Mouse (Mus musculus) WW6 (cell line): ENCODE measurements around the gene Tmcc3.

Experiments used
- DNase-seq: peaks from one replicate; pipeline ENCODE4 v3.0.0-alpha.2; 2013; ENCODE audit warnings: low read depth, low spot score

Gene Tmcc3

DNA sequence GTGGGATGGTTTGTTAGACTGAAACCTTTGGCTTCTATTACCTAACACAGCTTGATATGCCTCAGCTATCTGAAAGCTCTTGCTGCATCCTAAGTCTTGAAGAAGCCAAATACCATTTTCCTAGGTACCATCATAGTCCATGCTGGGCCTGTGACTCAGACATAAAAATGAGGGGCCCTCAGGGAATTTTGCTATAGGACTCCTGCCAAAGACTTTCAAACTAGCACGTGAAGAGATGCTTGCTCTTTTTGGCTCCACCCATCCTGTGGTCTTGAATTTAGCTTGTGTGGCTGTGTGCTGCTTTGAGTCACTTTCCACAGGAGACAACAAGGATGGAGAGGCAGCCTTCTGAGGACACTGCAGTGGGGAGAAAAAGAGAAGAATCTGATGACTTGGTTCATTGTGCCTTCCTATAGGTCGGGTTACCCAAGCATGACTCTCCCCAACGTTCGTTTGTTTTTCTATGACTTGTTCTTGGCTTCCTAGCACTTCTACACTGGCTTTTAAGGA, 319.1 kb downstream of the Tmcc3 start:
- no peak for DNase-seq

DNA sequence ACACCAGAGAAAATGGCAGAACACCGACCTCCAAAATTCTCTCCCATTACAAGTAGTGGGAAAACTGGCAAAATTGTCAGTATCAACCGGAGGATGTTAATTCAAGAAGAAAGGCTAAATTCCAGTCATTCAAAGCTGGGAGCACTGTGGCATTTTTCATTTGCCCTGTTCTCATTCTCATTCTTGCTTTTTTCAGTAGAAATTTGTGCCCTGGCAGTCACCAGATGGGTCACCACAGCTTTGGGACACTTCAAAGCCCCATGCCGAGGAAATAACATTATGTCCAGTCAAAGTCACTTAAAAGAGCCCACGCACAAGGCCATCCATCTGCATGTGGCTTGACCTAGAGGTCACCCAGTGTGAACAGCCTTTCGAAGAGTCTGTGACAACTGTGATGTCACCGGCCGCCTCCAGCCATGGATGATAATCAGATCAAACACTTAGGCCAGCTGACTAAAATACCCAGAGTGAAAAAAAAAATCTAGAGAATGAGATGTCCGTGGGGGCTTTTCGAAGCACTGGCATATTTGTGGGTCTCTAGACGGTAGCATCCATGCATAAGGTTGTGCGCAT, 319.9 kb downstream of the Tmcc3 start:
- DNase-seq, result no peak

DNA sequence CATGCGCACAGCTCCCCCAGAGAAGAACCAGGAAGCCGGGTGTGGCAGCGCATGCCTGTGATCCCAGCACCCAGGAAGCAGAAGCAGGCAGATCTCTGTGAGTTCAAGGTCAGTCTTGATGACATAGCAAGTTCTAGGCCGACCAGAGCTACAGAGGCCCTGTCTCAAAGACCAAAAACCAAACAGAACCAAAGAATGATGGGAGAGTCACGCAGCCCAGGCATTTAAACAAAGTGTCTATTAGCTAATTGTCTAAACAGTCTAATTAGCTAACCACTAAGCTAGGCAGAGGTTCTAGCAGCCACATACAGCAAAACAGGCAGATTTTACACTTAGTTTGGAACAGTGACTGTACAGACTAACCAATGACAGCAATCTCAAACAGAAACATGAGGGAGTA, 320.5 kb downstream of the Tmcc3 start:
- no peak for DNase-seq

DNA sequence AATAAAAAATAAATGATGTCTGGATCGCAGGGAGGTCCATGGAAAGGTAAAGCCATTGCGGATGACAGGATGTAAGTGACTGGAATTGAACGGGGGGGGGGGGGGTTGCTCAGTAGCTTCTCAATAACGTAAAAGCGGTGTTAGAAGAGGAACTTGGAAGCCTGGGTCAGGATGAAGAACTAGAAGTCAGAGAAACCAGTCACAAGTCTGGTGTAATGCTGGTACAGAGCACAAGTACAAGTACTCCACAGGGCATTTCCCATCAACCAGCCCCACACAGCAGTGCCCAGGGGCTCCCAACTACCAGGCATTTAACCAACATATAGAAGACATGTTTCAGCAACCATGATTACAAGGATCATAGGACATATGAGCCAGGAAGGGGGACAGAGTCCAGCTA, 326.9 kb downstream of the Tmcc3 start:
- no peak for DNase-seq

DNA sequence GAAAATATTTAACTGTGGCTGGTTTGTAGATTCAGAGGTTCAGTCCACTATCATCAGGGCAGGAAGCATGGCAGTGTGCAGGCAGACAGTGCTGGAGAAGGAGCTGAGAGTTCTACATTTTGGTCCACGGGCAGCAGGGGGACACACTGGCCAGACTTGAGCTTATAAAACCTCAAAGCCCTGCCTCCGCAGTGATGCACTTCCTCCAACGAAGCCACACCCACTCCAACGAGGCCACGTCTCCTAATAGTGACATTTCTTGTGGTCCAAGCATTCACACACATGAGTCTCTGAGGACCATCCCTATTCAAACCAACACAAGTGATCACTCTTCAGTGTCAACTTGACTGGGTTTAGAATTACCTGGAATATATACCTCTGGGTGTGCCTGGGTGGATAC, 327.5 kb downstream of the Tmcc3 start:
- DNase-seq, result no peak

DNA sequence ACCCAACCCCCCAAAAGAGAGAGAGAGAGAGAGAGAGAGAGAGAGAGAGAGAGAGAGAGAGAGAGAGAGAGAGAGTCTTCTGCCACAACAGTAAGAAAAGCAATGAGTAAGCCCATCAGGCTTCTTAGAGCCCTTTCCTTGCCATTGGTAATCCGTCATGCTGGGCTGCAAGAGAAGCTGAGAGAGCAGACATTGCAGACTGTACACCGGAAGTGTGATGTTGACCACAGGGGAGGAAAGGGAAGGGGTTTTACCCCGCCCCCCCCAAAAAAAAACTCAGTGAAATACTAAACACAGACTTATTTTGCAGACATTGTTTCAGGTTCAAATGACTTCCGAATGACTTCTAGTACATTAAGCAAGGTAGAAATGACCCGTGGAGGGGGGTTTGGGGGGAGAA, 328.3 kb downstream of the Tmcc3 start:
- DNase-seq, result no peak
